Mouse (Mus musculus) adrenal gland, adult (tissue): ENCODE results near the gene Ddx54.
A peak's percentile ranks its signal among the peaks of the same experiment; 100 is the strongest.

Experiments
- DNase-seq, 2 experiments: peaks; one replicate each; pipeline ENCODE4 v3.0.0; 2022 to 2023; ENCODE audit warnings: low spot score in 1 of 2; ENCODE audit not compliant: inconsistent age in 2 of 2

Ddx54 gene

DNA sequence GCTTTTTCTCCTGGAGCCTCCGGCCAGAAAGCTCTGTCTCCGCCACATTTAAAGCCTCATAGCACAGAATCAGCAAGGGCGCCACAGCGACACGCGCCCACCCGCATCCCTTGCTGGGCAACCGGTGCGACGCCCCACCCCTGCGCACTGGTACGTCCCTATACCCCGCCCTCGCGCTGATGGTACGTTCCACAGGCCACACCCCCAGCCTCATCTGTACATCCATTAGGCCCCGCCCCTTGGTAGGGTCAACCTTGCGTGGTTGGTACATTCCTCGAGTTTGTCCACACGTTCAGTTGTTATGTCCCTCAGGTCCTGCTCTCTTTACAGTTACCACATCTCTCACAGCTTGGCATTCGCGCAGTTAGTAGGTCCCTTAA is at the start of gene Ddx54, which contains the start of gene Rita1:
Ddx54 (plus strand) TSS at position 298 of the 380 bp plus-strand sequence.
Rita1 (minus strand) TSS at position 148 of the 380 bp plus-strand sequence.
- DNase-seq = peak; percentile 98 to 100

GRCm38 (mm10) chr5:120562956-120563913 is 49.3 kb upstream of the Ddx54 start:
- peak; percentile 68 to 86 for DNase-seq

DNA sequence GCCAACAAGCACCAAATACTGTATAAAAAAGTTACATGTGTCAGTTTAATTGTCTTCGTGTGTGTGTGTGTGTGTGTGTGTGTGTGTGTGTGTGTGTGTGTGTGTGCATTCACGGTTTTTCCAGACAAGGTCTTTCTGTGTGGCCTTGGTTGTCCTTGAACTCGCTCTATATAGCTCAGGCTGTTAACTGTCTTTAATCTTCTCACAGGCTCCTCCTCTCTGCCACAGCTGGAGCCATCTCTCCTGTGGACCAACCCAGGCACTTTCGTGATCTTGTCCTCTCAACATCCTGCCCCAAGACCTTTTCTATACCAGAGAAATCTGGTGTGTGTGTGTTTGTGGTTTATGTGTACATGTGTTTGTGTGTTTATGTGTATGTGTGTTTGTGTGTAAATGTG is 48.6 kb upstream of the Ddx54 start:
- DNase-seq = peak in 1 of 2 experiments; percentile 54

DNA sequence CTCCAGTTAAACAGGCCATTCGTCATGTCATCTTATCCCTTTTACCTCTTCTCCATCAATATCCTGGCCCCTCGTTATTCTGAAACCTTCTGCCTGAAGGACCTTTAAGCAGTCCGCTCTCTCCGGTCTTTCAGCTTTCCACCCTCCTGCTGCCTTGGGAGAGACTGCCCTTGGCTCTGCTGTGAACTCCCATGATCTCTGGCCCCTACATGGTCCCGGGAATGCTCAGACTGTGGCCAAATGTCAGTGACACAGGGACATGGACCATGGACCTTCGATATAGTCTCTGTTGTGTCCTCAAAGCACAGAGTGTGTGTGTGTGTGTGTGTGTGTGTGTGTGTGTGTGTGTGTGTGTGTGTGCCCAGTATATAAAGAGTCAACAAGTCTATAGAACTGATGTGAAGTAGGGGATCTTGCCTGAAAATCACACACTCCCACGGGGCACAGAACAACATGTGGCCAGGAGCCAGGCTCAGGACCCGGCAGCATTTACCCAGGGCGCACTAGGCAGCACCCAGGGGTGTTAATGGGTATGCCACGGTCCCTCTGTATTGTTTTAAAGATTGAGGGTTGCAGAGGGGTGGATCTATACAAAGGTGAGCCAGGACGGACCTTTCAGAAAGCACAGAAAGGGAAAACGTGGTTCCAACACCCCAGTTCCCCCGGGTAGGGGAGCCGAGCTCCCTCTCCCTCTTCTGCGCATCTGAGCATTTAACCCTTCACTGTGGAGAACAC is 47.2 kb upstream of the Ddx54 start:
- DNase-seq = peak in 1 of 2 experiments; percentile 67

GRCm38 (mm10) chr5:120566101-120566500 is 46.4 kb upstream of the Ddx54 start:
- peak; percentile 49 to 70 for DNase-seq

- DNase-seq = no peak
These were observed 45.8 kb upstream of the Ddx54 start for GRCm38 (mm10) chr5:120566681-120567252.

GRCm38 (mm10) chr5:120567253-120567701 is 45.3 kb upstream of the Ddx54 start:
- peak; percentile 85 to 90 for DNase-seq

- DNase-seq = peak in 1 of 2 experiments; percentile 44
These were observed 44.8 kb upstream of the Ddx54 start for GRCm38 (mm10) chr5:120567761-120568211.

GRCm38 (mm10) chr5:120568336-120568768 is 44.2 kb upstream of the Ddx54 start:
- peak; percentile 41 to 72 for DNase-seq

GRCm38 (mm10) chr5:120568964-120569363 is 43.6 kb upstream of the Ddx54 start:
- DNase-seq = peak; percentile 57 to 77

- no peak for DNase-seq
These were observed 42.7 kb upstream of the Ddx54 start for GRCm38 (mm10) chr5:120569791-120570190.

- DNase-seq = peak in 1 of 2 experiments; percentile 50
These were observed 42.1 kb upstream of the Ddx54 start for GRCm38 (mm10) chr5:120570289-120570897.

- DNase-seq = peak in 1 of 2 experiments; percentile 58
These were observed 41.3 kb upstream of the Ddx54 start for GRCm38 (mm10) chr5:120571056-120571740.

GRCm38 (mm10) chr5:120574469-120575063 is 38.0 kb upstream of the Ddx54 start:
- DNase-seq = no peak

GRCm38 (mm10) chr5:120576781-120577301 is 35.7 kb upstream of the Ddx54 start:
- DNase-seq = no peak

GRCm38 (mm10) chr5:120577935-120578441 is 34.6 kb upstream of the Ddx54 start:
- DNase-seq = peak in 1 of 2 experiments; percentile 58

- peak; percentile 65 to 77 for DNase-seq
These were observed 33.9 kb upstream of the Ddx54 start for GRCm38 (mm10) chr5:120578504-120579081.

- DNase-seq = peak in 1 of 2 experiments; percentile 71
These were observed 33.2 kb upstream of the Ddx54 start for GRCm38 (mm10) chr5:120579211-120579897.
